Mouse (Mus musculus) cerebellum, adult 8-10 months (tissue): ENCODE data around the gene Astn2.

ENCODE experiments used
- DNase-seq: peaks from one replicate; pipeline ENCODE4 v3.0.0; 2022

Gene Astn2

DNA sequence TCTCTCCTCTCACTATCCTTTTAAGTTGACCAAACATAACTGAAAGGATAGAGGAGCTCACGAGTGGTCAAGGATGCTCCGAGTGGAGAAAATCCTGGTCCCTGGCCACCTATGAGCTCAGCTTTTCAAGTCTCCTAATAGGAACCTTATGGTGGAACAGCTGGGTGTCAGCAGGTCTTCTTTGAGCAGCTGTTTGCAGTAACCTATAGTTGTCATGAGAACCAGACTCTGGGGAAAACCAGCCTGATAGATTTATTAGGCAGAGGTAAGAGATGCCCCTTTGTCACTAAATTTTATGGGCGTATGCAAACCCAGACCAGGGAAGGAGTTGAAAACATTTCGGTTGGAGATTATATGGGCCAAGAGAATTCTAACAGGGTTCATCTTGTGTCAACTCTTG is 1013.4 kb downstream of the Astn2 start:
- no peak for DNase-seq

DNA sequence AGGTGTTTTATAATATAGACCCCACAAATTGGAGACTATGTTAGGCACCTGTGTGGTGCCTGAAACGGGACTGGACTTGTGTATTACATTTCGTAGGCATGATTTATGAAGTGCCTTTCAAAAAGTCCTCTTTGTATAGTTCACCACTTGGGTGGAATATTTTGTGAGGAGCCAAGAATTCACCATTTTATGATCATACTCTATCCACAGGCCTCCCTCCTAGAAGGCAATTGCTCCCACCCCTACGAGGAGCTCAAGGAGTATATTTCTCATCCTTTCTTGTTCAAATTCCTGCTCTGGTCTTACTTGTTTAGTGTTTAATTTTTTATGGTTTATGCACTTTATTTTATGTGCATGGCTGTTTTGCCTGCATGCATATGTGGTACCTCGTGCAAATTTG is 1021.3 kb downstream of the Astn2 start:
- DNase-seq: no peak

DNA sequence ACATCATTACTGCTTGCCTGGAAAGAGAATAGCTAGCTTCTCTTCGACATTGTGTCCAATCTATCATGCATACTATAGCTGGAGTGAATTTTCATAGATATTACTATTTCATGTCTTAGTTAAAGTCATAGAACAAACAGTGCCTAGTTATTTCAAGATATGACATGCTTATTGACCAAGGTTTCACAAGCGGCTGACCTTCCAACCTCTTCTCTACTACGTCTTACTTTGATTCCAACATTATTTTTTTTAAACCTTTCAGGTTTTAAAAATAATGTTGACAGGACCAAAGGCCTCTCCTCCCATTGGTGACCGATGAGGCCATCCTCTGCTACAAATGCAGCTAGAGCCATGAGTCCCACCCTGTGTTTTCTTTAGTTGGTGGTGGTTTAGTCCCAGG is 1025.0 kb downstream of the Astn2 start:
- DNase-seq: no peak

DNA sequence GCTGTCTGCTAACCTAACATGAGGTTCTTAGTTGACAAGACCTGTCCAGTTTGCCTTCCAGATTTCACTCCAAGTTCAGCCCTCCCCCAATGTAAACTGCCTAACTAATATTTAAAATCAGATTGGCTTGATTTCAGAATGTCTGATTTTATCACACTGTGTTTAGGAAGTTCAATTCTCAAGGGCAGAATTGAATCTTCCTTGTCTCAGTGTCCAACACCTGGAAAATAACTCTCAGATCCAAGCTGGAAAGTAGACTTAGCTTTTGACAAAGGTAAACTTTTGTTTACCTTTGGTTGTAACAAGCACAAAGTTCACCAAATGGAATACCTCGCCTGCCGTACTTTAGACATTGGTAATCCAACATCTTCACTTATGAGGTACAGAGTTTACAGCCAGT is 1027.8 kb downstream of the Astn2 start:
- no peak for DNase-seq

DNA sequence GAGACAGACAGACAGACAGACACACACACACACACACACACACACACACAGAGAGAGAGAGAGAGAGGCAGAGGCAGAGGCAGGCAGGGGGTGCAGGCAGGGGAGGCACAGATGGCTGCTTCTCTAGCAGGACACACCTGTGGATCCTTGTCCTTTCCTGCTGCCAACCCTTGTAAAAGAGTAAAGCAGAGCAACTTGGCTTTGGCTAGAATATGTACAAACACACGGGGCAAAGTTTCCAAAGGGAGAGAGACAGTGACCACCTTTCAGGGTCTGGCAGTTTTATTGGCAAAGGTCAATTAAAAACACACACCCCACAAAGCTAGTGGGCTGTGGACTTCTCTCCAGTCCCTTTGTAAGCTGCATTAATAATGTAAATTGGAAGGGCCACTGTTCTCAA is 1030.6 kb downstream of the Astn2 start:
- DNase-seq: no peak

DNA sequence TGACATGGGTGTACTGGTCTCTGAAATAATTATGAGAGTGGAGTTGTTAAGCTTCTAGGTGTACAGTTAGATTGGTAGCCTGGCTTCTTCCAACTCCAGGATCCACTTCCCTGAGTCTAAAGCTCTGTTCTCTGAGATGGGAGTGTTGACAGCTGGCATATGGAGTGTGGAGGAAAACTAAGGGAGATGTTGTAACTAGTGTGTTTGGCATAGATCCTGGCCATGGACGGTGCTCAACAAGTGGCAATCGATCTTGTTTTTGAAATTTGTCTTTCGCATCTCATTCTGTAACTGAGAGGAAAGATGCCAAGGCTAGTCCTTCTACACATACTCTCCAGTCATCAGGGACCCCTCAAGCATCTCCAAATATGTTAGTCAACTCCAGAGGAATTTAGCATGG is 1031.7 kb downstream of the Astn2 start:
- no peak for DNase-seq

DNA sequence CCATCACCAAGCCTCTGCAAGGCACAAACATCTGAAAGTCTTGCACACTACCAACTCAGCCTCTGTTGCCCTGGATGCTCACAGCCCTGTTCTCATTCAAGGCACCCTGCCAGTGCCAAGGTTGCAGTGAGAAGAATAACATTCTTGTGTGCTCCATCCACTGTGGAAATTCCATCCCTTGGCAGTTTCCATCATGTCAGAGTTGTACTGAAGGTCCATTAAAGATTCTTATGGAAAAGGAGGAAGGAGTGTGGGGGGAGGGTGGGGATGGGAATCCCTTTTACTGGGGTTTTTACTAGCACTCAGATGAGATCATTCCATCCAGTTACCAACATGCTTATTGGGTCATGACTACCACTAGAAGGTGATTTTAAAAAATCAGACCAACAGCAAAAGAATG is 1037.3 kb downstream of the Astn2 start:
- DNase-seq: no peak

DNA sequence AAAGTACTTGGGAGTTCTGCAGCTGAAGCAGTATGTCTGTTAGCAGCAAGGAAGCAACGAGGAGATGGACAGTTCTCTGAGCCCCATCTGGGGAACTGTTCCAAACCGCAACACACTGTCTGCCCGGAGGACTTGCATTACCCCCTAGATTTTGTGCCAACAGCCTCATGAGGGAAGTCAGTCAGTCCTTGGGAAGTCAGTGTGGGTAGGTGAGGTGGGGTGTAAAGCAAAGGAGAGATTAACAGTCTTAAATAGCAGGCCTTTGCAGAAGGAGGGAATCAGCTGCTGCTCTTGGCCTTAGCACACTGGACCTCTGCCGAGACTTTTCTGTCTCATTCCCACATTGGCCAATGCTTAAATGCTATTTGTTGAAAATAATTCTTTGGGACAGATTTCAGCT is 1049.8 kb downstream of the Astn2 start:
- DNase-seq: no peak

DNA sequence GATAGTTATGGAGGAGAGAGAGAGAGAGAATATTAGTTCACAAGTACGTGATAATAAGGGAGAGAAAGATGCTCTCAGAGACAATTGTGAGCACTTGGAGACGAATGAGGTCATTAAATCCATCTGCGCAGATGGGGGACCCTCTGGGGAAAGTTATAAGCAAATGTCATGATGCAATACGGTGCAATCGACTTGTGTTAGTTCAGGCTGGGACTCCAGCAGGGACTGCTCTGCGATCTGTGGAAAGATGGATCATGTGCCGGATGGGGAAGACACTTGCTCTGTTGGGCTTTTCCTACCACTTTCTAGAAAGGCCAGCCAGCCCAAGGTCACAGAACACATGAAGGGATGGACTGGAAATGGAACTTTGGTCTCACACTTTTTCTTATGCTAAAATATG is 1053.9 kb downstream of the Astn2 start:
- no peak for DNase-seq

DNA sequence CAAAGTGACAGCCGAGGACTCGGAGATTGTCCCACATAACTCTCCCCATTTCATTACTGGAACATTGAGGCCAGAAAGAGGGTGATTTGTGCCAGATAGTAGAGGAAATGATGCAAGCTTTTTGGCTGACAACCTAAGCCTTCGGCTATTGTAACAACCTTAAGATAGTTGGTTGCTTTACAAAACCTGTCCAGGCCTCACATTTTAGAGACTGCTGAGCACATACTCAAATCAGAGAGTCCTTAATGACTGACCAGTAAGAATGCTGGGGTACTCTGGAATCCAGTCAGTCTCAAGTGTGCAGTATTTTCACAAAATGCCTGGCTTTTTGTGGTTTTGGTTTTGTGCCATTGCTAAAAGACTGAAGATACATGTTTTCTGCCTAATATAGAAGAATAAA is 1062.6 kb downstream of the Astn2 start:
- no peak for DNase-seq

DNA sequence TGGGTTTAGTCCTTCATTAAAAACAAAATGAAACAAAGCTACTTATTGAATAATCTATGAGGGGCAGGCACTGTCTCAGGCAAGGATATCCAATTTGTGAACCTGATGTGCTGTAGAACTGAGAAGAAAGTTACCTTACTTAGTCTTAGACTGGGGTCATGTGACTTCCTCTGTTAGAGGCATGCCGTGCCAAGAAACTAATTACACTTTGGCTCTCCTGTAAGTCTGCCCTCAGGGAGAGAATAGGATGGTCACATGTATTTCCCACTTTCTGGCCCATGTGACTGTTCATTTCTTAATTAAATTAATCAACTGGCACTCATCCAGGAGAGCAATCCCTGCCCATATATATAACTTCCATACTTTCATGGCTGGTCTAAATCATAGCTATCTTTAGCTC is 1070.7 kb downstream of the Astn2 start:
- DNase-seq: no peak
